Mouse (Mus musculus): ENCODE results near the gene Mmp25. TPM values are rescaled to one million over a fixed set of nuclear protein-coding genes. Genes with fewer than 3 reads are reported as not detected.

Gene Mmp25
- total RNA-seq, 2 experiments from 2014 or later = 0.54 to 1.00 TPM

GRCm38 (mm10) chr17:23664556-23665021 is 19.5 kb upstream of the Mmp25 start:
- DNase-seq = peak; percentile 17

GRCm38 (mm10) chr17:23661526-23661925 is 16.4 kb upstream of the Mmp25 start:
- peak; percentile 42 for DNase-seq

GRCm38 (mm10) chr17:23660876-23661200 is 15.8 kb upstream of the Mmp25 start:
- no peak for DNase-seq

GRCm38 (mm10) chr17:23660117-23660875 is 15.2 kb upstream of the Mmp25 start, which contains the start of gene Bicdl2:
Gene Bicdl2, plus strand, starts transcription at chr17:23660506.
- DNase-seq = peak; percentile 75

- DNase-seq = no peak
Observed at GRCm38 (mm10) chr17:23658450-23658849, 13.4 kb upstream of the Mmp25 start.

- DNase-seq = no peak
Observed at GRCm38 (mm10) chr17:23654410-23654809, 9.3 kb upstream of the Mmp25 start.

- no peak for DNase-seq
Observed at GRCm38 (mm10) chr17:23654001-23654400, 8.9 kb upstream of the Mmp25 start.

GRCm38 (mm10) chr17:23653324-23653723 is 8.2 kb upstream of the Mmp25 start:
- no peak for DNase-seq

GRCm38 (mm10) chr17:23651363-23651762 is 6.3 kb upstream of the Mmp25 start:
- DNase-seq = no peak

GRCm38 (mm10) chr17:23645894-23646293 is 817 bp upstream of the Mmp25 start:
- DNase-seq = no peak

GRCm38 (mm10) chr17:23631241-23631640 is 13.8 kb downstream of the Mmp25 start:
- no peak for DNase-seq

- DNase-seq = peak; percentile 92
Observed at GRCm38 (mm10) chr17:23630195-23631020, 14.7 kb downstream of the Mmp25 start.

- DNase-seq = no peak
Observed at GRCm38 (mm10) chr17:23627813-23628212, 17.3 kb downstream of the Mmp25 start.

- no peak for DNase-seq
Observed at GRCm38 (mm10) chr17:23620351-23620750, 24.7 kb downstream of the Mmp25 start.

GRCm38 (mm10) chr17:23617087-23617486 is 28.0 kb downstream of the Mmp25 start:
- DNase-seq = no peak

GRCm38 (mm10) chr17:23610361-23610800 is 34.7 kb downstream of the Mmp25 start:
- DNase-seq = peak; percentile 70

- no peak for DNase-seq
Observed at GRCm38 (mm10) chr17:23609612-23610011, 35.5 kb downstream of the Mmp25 start.

GRCm38 (mm10) chr17:23605220-23605619 is 39.9 kb downstream of the Mmp25 start:
- DNase-seq = no peak

- DNase-seq = no peak
Observed at GRCm38 (mm10) chr17:23604394-23604793, 40.7 kb downstream of the Mmp25 start.

GRCm38 (mm10) chr17:23603542-23603941 is 41.5 kb downstream of the Mmp25 start:
- DNase-seq = peak; percentile 43

GRCm38 (mm10) chr17:23603077-23603476 is 42.0 kb downstream of the Mmp25 start:
- no peak for DNase-seq

- DNase-seq = no peak
Observed at GRCm38 (mm10) chr17:23601836-23602585, 43.1 kb downstream of the Mmp25 start.

All from adrenal gland, postnatal 10 days (tissue).